Mouse (Mus musculus): ENCODE measurements around the gene Gm39566. TPM values are rescaled to one million over a fixed set of nuclear protein-coding genes. Genes with fewer than 3 reads are reported as not detected.

Gm39566 gene
- polyA plus RNA-seq (2017; shearing (Covaris generic)): 0.16 TPM

DNA sequence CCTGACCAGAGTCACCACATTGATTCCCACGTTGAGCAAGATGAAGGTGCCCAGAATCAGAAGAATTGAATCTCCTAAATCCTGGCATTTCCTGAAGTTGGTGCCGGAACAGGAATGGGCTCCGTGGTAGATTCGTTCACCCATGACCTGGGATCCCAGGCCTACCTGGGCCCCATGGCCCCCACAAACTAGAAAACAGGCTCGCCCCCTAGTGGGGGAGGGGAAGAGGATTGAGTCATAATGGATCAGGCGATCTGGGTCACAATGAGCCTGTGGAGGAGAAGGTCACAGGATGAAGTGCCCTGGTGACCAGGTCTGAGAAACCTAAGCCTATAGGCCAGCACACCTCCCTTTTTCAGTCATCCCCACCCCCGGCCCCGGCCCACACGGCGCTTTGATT, at the start of gene Gm39566:
Gene Gm39566 (minus strand): TSS at position 144 of the 400 bp plus-strand sequence.

DNA sequence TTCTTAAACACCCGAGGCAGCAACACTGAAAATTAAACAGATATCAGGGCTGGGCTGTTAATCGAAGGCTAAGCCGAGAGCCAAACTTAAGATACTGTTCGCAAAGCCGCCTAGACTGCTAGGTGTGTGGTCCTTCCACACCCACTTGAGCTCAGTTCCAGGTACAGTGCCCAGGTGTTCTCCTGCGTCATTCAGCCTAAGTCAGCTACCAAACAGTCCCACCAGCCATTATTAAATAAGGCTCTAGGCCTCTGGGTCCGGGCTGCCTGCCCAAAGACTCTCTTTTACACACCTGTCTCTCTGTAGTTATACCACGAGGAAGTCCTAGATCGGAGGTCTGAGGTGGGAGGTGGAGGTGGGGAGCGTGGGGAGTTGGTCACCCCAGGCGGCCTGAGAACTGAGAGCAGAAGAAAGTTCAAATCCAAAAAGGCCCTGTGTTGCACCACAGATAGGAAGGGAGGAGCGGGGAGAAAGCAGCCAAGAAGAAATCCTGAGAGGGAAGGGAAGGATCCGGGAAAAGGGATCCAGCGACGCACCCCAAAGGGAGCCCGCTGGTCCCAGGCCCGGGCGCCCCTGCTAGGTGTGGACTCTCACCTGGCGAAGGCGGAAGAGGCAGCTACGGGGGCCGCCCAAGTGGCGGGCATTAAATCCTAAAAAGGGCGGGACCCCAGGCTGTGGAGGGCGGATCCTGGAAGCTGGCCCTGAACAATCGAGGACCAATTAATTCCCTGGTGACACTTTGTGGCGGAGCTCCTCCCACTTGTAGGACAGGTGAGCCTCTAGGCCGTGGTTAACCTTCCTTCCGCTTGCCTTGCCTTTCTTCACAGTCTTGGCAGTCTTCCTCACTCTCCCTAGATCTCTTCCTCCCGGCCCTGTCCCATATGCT, 43.3 kb upstream of the Gm39566 start, which contains the start of gene Tnk1:
Gene Tnk1 (minus strand): TSS at position 618 of the 886 bp plus-strand sequence.

DNA sequence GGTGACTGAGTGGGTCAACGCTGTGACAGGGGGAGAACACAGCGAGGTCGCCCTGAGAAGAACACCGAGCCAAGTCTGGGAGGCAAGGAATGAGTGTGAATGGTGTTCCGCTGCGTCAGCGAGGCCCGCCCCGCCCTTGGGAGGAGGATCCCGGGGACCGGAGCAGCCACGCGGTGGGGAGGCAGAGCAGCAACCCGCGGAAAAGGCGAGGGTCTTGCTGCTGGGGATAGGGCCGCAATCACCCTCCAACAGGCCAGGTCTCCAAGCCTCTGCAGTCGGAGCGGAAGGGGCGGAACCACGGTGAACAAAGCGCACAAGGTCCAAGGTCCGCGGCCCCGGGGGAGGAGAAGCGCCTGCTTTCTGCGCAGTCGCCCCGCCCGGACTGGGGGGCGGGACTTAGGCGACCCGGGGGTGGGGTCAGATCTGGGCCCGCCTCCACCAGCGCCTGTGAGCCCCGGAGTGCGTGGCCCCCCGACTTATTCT, 31.1 kb upstream of the Gm39566 start, which contains the start of gene Plscr3:
Gene Plscr3 (plus strand): TSS at position 179 of the 483 bp plus-strand sequence.

DNA sequence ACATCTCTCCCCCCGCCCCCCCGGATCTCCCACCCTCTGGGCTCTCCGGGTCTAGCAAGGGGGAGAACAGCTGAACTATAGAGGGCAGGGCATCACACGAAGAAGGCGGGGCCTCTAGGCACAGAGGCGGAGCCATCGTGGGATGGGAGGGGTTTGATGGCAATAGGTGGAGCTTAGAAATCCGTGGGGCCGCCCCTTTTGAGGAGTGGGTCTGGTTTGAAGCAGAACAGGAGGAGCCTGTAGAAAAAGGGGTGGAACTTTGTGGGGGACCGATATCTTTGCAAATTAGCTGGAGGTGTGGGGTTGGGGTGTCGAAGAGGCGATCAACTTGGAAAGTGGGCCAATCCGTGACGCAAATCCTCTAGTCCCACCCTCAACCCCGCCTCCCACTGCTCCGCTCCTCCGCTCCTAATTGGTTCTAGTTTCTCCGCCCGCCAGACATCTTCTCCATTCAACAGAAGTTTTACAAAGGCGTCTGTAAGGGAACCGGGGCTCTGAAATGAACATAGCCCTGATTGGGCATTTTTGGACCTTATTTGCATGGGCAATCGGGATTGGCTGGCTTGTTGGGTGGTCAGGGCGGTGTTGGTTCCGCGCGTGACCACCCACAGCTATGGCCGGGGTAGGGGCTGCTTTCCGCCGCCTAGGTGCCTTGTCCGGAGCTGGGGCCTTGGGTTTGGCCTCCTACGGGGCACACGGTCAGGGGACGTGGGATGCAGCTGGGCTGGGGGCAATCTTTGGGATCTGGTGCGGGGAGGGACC, 23.0 kb upstream of the Gm39566 start, which contains the start of gene Tmem256:
Gene Tmem256 (plus strand): TSS at position 563 of the 762 bp plus-strand sequence.

DNA sequence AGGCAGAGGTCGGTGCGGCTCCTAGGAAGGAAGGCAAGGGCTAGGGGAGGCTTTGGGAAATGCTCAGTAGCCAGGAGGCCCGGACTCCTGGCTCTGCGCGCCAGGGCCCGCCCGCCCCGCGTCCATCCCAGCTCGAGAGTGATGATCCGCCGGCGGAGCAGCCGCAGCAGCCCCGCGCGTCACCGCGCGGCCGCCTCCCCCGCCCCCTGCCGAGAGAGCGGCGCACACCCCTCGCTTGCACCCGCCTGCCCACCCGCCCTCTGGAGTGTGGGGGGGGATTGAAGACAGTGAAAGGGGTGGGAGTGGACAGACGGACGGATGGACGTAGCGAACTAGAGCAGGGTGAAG, 22.5 kb upstream of the Gm39566 start, which contains the start of gene Nlgn2:
Gene Nlgn2 (minus strand): TSS at position 181 of the 348 bp plus-strand sequence.

DNA sequence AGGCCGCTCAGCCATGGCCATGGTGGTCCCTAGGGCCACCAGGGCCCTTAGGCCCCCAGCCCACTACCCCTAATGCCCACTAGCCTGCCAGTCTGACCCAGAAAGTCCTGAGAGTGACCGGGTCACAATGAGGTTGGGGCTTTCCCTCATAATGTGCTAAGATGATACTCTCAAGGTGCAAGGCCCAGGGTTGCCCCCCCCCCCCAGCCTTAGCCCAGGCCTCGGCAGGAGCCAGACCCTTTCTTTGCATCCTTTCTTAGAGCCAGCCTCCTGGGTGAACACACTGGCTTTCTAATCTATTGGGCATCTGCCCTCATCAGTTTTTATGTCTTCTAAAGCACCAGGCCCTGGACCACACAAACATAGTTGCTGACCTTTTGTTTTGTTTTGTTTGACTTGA, 7.0 kb upstream of the Gm39566 start, which contains the start of gene Spem1:
Gene Spem1 (minus strand): TSS at position 101 of the 400 bp plus-strand sequence.

DNA sequence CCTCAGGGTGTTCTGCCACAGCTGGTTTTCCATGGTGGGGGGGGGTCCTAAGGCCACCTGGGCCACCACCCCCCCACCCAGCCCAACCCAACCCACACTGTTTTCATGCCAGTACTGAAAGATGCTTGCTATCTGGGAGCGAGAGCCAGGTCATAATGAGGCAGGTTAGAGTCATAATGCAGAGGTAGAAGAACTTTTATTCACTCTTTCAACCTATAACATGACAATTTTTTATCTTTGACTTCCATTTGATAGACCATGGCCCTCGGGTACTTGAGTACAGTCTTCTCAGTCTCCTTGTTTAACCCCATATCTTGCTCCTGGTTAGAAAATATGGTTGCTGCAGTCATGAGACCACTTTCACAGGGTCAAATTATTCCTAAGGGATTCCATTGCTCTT, 3.3 kb upstream of the Gm39566 start, which contains the start of gene Spem2:
Gene Spem2 (minus strand): TSS at position 101 of the 400 bp plus-strand sequence.

DNA sequence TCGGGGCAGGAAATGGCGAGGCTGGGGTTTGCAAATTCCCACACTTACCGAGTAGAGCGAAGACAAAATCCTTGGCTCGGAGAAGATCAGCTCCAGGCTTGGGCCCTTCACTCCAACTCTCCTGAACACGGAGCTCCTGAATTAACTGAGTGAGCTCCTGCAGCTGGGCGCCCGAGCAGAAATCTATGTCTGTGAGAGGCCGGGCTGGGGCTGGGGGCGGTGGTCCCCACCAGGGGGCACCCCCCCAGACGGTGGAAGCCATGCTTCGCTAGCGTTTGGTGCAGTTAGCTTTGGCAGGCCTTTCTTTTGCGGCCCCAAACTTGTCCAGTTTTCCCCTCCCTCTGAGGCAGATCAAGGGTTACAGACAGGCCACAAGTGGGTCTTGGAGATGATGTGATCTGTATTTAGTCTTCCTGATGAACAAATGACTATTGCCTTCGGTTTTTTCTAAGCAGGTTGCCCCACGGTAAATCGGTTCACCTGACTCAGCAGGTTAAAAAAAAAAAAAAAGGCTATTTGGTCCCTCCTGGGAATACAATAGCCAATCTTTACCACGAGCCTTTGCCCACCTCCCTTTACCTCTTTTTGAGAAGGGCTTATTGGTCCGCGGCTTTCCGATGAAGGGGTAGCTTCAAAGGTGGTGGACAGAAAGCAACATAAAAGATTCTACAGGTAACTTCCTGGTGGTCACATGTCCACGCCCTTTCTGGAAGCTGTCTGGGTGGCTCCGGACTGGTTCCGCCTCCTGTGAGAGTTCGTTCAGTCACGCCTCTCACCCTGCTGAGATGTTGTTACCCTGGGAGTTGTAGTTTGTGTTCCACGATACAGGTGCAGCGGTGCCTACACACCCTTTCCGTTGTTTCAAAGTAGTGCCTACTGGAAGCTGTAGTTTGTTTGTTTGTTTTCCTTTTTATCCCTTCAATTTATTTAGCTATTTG, 9.9 kb downstream of the Gm39566 start, which contains the start of gene Tmem102:
Gene Tmem102 (minus strand): TSS at position 653 of the 938 bp plus-strand sequence.

DNA sequence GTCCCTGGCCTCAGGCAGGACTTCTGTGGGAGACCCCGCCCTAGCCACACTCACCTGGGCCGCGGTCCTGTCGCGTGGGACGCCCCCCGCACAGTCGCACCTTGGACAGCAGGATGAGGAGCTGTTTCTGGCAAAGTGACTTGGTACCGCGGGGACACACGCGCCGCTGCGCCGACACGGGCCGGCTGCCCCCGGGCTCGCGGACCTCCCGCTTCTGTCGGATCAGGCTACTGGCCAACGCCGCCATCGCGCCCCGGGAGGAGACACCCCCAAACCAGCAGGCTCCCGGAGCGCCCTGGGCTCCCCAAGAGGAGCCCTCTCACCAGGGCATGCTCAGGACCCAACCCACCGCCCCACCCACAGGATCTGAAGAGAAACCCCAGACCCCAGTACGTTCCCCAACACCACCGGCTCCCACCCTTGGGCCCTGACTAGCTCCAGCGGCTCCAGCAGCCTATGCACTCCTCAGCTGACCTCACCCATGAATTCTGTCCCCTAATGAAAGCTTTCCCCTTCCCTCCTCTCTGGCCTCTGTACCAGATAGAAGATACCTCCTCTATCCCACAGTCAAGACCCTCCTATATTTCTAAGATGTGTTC, 13.6 kb downstream of the Gm39566 start, which contains the start of gene Fgf11:
Gene Fgf11 (minus strand): TSS at position 479 of the 599 bp plus-strand sequence.

DNA sequence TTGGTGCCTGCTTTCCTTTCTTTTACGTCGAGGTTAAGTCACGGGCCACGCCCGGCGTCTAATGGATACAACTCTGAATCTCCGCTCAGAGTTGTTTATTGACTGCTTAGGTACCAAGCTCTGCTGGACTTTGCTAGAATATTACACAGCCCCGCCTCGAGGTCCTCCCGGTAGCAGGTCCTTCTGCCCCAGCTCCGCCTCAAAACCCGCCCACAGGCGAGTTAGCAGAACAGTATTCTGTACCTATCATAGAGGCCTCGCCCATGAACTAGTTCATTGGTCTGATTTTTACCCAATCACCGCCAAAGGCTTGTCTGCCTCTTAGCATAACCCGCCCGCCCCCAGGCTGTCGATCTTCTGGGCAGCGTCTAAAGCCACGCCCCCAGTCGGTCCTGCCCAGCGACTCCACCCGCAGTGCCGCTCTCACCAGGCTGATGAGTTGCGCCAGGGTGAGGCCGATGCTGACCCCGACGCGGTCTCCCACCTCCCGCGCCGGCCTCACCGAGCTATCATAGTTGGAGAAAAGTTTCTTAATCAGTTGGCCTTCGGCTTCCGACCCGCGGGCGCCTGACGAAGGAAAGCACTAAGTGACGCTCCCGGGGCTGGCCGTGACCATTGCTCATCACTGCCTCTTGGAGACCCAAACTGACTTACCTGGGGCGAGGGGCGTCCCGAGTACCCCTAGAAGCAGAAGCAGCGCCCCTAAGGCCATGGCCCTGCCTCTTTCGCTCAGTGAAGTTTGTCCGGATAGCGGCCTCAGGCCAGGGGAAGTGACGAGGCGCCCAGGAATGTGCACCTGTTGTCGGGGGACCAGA, 19.7 kb downstream of the Gm39566 start, which contains the start of gene Chrnb1:
Gene Chrnb1 (minus strand): TSS at position 776 of the 815 bp plus-strand sequence.

DNA sequence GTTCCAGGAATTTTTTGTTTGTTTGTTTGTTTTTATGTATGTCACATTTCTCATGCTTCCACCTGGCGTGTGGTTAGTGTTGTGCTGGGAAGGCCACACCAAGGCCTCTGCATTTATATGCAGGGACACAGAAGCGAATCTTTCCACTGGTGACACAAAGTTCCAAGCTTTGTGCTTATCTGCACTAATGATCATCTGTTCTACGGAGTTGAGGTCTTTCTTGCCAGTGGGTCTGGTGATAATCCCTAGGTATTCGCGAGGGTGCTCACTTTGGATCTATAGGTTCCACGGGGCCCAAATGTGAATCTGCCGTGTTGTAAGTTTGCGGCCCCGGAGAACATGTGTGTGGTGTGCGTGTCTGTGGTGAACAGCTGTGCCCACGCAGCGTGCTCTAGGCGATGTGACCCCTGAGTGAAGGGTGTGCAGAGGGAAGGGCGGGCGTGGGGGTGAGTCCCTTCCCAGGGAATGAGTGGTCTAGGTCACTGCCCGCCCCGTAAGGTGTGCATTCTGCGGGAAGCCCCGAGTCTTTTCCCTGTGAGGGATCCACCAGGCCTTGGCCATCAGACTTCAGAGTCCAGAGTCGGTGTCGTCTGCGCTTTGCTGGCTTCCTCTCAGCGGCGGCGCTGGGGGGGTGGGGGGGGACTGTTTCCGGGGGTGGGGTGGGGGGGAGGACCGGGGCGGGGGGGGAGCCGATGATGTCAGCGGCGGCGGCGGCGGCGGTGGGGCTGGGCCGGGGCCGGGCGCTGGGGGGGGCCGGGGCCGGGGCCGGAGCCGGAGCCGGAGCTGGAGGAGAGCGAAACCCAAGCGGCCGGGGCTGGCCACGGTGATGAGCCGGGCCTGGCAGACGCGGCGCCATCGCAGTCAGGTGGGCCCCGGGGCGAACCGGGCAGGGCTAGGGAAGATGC, 49.6 kb downstream of the Gm39566 start, which contains the start of gene Zbtb4:
Gene Zbtb4 (plus strand): TSS at position 692 of the 905 bp plus-strand sequence.

DNA sequence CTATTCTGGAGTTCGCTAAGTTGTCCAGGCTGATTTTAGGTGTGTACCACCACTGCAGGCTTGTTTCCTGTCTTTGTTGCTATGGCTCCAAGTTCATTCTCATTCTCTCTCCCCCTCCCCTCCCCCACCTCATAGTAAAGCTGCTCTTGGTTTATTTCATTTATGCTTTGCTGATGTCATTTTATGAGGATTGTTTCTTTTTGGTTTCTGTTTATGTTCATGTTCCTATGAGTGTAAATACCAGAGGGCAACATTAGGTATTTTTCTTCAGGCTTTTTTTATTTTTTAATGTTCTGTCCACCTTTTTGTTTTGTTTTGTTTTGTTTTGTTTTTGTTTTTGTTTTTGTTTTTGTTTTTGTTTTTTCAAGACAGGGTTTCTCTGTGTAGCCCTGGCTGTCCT, 53.2 kb downstream of the Gm39566 start, which contains the start of gene Slc35g3:
Gene Slc35g3 (minus strand): TSS at position 101 of the 400 bp plus-strand sequence.

Other genes with a start within 250 kb of the Gm39566 start
- 13.1 TPM for gene Wrap53, start 235.0 kb downstream of the Gm39566 start, polyA plus RNA-seq (2017; shearing (Covaris generic))
- gene Trp53, start 234.9 kb downstream of the Gm39566 start, polyA plus RNA-seq (2017; shearing (Covaris generic)): 204 TPM
- gene Atp1b2, start 209.4 kb downstream of the Gm39566 start, polyA plus RNA-seq (2017; shearing (Covaris generic)): not detected
- gene Shbg, start 197.4 kb downstream of the Gm39566 start, polyA plus RNA-seq (2017; shearing (Covaris generic)): 0.68 TPM
- 0.59 TPM for gene Sat2, start 193.3 kb downstream of the Gm39566 start, polyA plus RNA-seq (2017; shearing (Covaris generic))
- 73.0 TPM for gene Fxr2, start 182.3 kb downstream of the Gm39566 start, polyA plus RNA-seq (2017; shearing (Covaris generic))
- 0.76 TPM for gene Sox15, start 160.0 kb downstream of the Gm39566 start, polyA plus RNA-seq (2017; shearing (Covaris generic))
- gene Mpdu1, start 152.7 kb downstream of the Gm39566 start, polyA plus RNA-seq (2017; shearing (Covaris generic)): 44.5 TPM
- 3.9 TPM for gene Cd68, start 149.1 kb downstream of the Gm39566 start, polyA plus RNA-seq (2017; shearing (Covaris generic))
- gene Eif4a1, start 142.9 kb downstream of the Gm39566 start, polyA plus RNA-seq (2017; shearing (Covaris generic)): 729 TPM
- gene Senp3, start 133.2 kb downstream of the Gm39566 start, polyA plus RNA-seq (2017; shearing (Covaris generic)): 29.6 TPM
- not detected for gene Tnfsf13, start 129.5 kb downstream of the Gm39566 start, polyA plus RNA-seq (2017; shearing (Covaris generic))
- not detected for gene Tnfsf12, start 119.4 kb downstream of the Gm39566 start, polyA plus RNA-seq (2017; shearing (Covaris generic))
- gene Tnfsfm13, start 119.2 kb downstream of the Gm39566 start, polyA plus RNA-seq (2017; shearing (Covaris generic)): not detected
- 51.9 TPM for gene Polr2a, start 56.7 kb downstream of the Gm39566 start, polyA plus RNA-seq (2017; shearing (Covaris generic))
- 0.26 TPM for gene Slc35g3, start 53.3 kb downstream of the Gm39566 start, polyA plus RNA-seq (2017; shearing (Covaris generic))
- gene Zbtb4, start 49.4 kb downstream of the Gm39566 start, polyA plus RNA-seq (2017; shearing (Covaris generic)): 4.2 TPM
- 0.52 TPM for gene Chrnb1, start 19.4 kb downstream of the Gm39566 start, polyA plus RNA-seq (2017; shearing (Covaris generic))
- not detected for gene Fgf11, start 13.4 kb downstream of the Gm39566 start, polyA plus RNA-seq (2017; shearing (Covaris generic))
- gene Tmem102, start 9.7 kb downstream of the Gm39566 start, polyA plus RNA-seq (2017; shearing (Covaris generic)): not detected
- 0.39 TPM for gene Spem2, start 3.2 kb upstream of the Gm39566 start, polyA plus RNA-seq (2017; shearing (Covaris generic))
- gene Spem1, start 6.9 kb upstream of the Gm39566 start, polyA plus RNA-seq (2017; shearing (Covaris generic)): not detected
- gene Nlgn2, start 22.5 kb upstream of the Gm39566 start, polyA plus RNA-seq (2017; shearing (Covaris generic)): 0.15 TPM
- gene Tmem256, start 23.2 kb upstream of the Gm39566 start, polyA plus RNA-seq (2017; shearing (Covaris generic)): 44.3 TPM
- 8.5 TPM for gene Plscr3, start 31.1 kb upstream of the Gm39566 start, polyA plus RNA-seq (2017; shearing (Covaris generic))
- gene Tnk1, start 43.4 kb upstream of the Gm39566 start, polyA plus RNA-seq (2017; shearing (Covaris generic)): 0.27 TPM
- not detected for gene Tmem95, start 62.7 kb upstream of the Gm39566 start, polyA plus RNA-seq (2017; shearing (Covaris generic))
- 0.95 TPM for gene Kctd11, start 66.1 kb upstream of the Gm39566 start, polyA plus RNA-seq (2017; shearing (Covaris generic))
- 485 TPM for gene Acap1, start 80.2 kb upstream of the Gm39566 start, polyA plus RNA-seq (2017; shearing (Covaris generic))
- 1.6 TPM for gene 2810408A11Rik, start 85.7 kb upstream of the Gm39566 start, polyA plus RNA-seq (2017; shearing (Covaris generic))
- 7.3 TPM for gene Neurl4, start 85.8 kb upstream of the Gm39566 start, polyA plus RNA-seq (2017; shearing (Covaris generic))
- gene Gps2, start 98.6 kb upstream of the Gm39566 start, polyA plus RNA-seq (2017; shearing (Covaris generic)): 235 TPM
- gene Eif5a, start 106.7 kb upstream of the Gm39566 start, polyA plus RNA-seq (2017; shearing (Covaris generic)): 1,038 TPM
- gene Ybx2, start 120.5 kb upstream of the Gm39566 start, polyA plus RNA-seq (2017; shearing (Covaris generic)): not detected
- not detected for gene Slc2a4, start 132.9 kb upstream of the Gm39566 start, polyA plus RNA-seq (2017; shearing (Covaris generic))
- not detected for gene Cldn7, start 149.5 kb upstream of the Gm39566 start, polyA plus RNA-seq (2017; shearing (Covaris generic))
- 34.3 TPM for gene Ctdnep1, start 165.9 kb upstream of the Gm39566 start, polyA plus RNA-seq (2017; shearing (Covaris generic))
- 57.5 TPM for gene Elp5, start 167.2 kb upstream of the Gm39566 start, polyA plus RNA-seq (2017; shearing (Covaris generic))
- gene Gabarap, start 175.8 kb upstream of the Gm39566 start, polyA plus RNA-seq (2017; shearing (Covaris generic)): 358 TPM
- 52.1 TPM for gene Phf23, start 180.5 kb upstream of the Gm39566 start, polyA plus RNA-seq (2017; shearing (Covaris generic))
- 15.5 TPM for gene Dvl2, start 185.3 kb upstream of the Gm39566 start, polyA plus RNA-seq (2017; shearing (Covaris generic))
- 101 TPM for gene Acadvl, start 200.1 kb upstream of the Gm39566 start, polyA plus RNA-seq (2017; shearing (Covaris generic))
- gene Dlg4, start 201.6 kb upstream of the Gm39566 start, polyA plus RNA-seq (2017; shearing (Covaris generic)): 6.9 TPM
- not detected for gene Asgr1, start 238.8 kb upstream of the Gm39566 start, polyA plus RNA-seq (2017; shearing (Covaris generic))